ENCODE assay signal across 36 mouse cellular contexts in genomic region chr2:44140455-44140854, GRCm38 (mm10).
"Had no signal": no experiment of that assay in that cellular context is flagged by ENCODE, and none has a peak within 500 bp of the region (broad histone marks: within the 10 kb centered on the region; RNA-seq: fewer than 3 reads in every experiment).

No protein-coding gene starts in this region.

- H3K4me2 ChIP-seq: heart, embryonic 11.5 days; heart, embryonic 12.5 days; heart, embryonic 13.5 days; heart, embryonic 15.5 days; hindbrain, embryonic 12.5 days; hindbrain, embryonic 13.5 days; hindbrain, embryonic 14.5 days; hindbrain, embryonic 15.5 days; intestine, embryonic 15.5 days; kidney, embryonic 15.5 days had no signal

- H3K4me1 ChIP-seq: heart, embryonic 10.5 days; heart, embryonic 15.5 days; hindbrain, embryonic 10.5 days; hindbrain, embryonic 12.5 days; hindbrain, embryonic 13.5 days; hindbrain, embryonic 15.5 days; intestine, embryonic 15.5 days had no signal

- H3K27ac ChIP-seq: heart, adult 2 months; heart, embryonic 10.5 days; heart, embryonic 13.5 days; heart, embryonic 15.5 days; hindbrain, embryonic 10.5 days; hindbrain, embryonic 12.5 days; hindbrain, embryonic 13.5 days; hindbrain, embryonic 14.5 days; hindbrain, embryonic 15.5 days; hindbrain, postnatal 0 days; intestine, embryonic 15.5 days; kidney, postnatal 0 days; layer of hippocampus, adult 2 months had no signal

- DNase-seq: heart, adult 18-20 months; heart, adult 2 months; heart, postnatal 10 days; heart, postnatal 14 days; heart, postnatal 36 days; heart, postnatal 4 days; kidney, adult 11 months; kidney, adult 18-20 months; kidney, adult 2 months; kidney, adult 8-10 months; kidney, adult 9 months; kidney, postnatal 10 days; kidney, postnatal 14 days; kidney, postnatal 25 days; kidney, postnatal 36 days; kidney, postnatal 4 days; layer of hippocampus, adult 9-11 months had no signal

- H3K9ac ChIP-seq: heart, embryonic 12.5 days; heart, embryonic 13.5 days; heart, embryonic 15.5 days; hindbrain, embryonic 12.5 days; hindbrain, embryonic 13.5 days; hindbrain, embryonic 14.5 days; hindbrain, embryonic 15.5 days; intestine, embryonic 15.5 days; kidney, embryonic 15.5 days had no signal

- H3K9me3 ChIP-seq: heart, embryonic 10.5 days; heart, embryonic 12.5 days; heart, embryonic 13.5 days; heart, embryonic 15.5 days; hindbrain, embryonic 10.5 days; hindbrain, embryonic 12.5 days; hindbrain, embryonic 13.5 days; hindbrain, embryonic 15.5 days; intestine, embryonic 15.5 days; kidney, embryonic 15.5 days had no signal

- H3K4me3 ChIP-seq: heart, adult 2 months; heart, embryonic 10.5 days; heart, embryonic 12.5 days; heart, embryonic 13.5 days; heart, embryonic 15.5 days; hindbrain, embryonic 10.5 days; hindbrain, embryonic 12.5 days; hindbrain, embryonic 13.5 days; hindbrain, embryonic 15.5 days; intestine, embryonic 15.5 days; kidney, embryonic 15.5 days; layer of hippocampus, adult 2 months had no signal

- ATAC-seq: hindbrain, embryonic 16.5 days; hindbrain, postnatal 0 days; inflammation-experienced regulatory T-cells, adult 6 months; intestine, embryonic 15.5 days; intestine, embryonic 16.5 days; intestine, postnatal 0 days had no signal

- H3K36me3 ChIP-seq: heart, embryonic 10.5 days; heart, embryonic 12.5 days; heart, embryonic 13.5 days; heart, embryonic 15.5 days; hindbrain, embryonic 10.5 days; hindbrain, embryonic 12.5 days; hindbrain, embryonic 13.5 days; hindbrain, embryonic 15.5 days; intestine, embryonic 15.5 days; kidney, embryonic 15.5 days had no signal

- H3K27me3 ChIP-seq: heart, embryonic 12.5 days; heart, embryonic 13.5 days; heart, embryonic 15.5 days; hindbrain, embryonic 12.5 days; hindbrain, embryonic 13.5 days; hindbrain, embryonic 15.5 days; intestine, embryonic 15.5 days; kidney, embryonic 15.5 days had no signal
